Mouse (Mus musculus): Measurements from ENCODE around the gene Ftl1-ps1.

Gene Ftl1-ps1

DNA sequence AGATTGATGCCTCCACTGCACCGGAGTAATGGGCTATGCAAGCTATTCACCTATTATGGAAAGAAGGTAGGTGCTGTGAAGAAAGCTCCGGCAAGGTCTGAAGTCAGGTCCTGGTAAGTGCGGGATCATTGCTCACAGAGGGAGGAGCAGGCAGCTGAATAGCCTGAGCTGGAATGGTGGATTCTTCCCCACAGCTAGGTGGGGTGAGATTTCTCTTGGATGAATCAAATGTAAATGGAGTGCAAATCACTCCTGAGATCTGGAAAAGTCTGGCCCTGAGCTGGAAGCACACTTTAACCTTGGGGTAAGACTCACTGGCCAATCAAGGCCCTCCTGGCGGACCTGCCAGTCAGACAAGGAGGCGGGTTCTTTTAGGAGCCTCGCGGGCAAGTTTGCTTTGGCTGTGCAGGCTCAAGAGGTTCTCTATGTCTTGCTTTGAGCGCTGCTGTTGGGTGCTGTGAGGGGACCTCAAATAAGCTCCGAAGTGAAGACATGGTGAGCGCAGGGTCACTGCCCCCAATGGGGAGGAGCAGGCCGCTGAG lies at the start of gene Ftl1-ps1:
Ftl1-ps1 (plus strand) TSS at position 397 of the 542 bp plus-strand sequence.
- no peak for DNase-seq (ENCODE audit: low read depth, low spot score)

DNA sequence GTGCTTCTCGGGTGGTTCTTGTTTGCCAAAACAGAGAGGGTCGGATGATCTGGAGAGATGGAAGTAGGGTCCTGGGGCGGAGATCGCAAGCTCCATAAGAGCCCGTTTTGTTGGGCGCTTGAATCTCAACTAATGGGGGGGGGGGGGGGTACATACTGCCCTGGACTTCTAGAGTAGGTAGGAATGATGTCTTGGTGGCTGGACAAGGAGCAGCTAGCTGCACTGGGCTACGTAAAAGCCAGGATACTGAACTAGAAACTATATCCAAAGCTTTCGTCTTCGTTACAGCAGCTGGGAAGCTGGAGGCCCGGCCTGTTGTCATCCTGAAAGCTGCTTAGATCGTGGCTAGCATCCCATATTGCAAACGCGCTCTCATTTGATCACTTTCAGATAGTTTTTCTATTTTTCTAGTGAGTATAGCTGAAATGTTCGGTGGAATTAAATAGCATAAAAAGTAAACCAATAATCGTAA lies 49.0 kb upstream of the Ftl1-ps1 start:
- no peak for DNase-seq (ENCODE audit: low read depth, low spot score)

DNA sequence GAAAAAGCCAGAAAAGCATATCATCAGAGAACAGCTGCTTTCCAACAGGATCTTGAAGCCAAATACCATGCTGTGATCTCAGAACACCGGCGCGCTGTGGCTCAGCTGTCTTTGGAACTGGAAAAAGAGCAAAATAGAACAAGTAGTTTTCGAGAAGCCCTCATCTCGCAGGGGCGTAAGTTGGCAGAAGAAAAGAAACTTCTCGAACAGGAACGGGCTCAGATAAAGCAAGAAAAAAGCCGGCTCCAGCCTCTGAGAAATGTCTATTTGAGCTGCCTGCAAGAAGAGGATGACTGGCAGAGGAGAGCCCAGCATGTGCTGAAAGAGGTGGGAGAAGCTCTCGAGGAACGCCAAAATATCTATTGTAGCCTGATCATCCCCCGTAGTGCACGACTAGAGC lies 43.0 kb upstream of the Ftl1-ps1 start:
- DNase-seq (ENCODE audit: low read depth, low spot score), result no peak

- no peak for DNase-seq (ENCODE audit: low read depth, low spot score)
These were observed 37.3 kb upstream of the Ftl1-ps1 start for GRCm38 (mm10) chr13:74362218-74362617.

- DNase-seq (ENCODE audit: low read depth, low spot score), result no peak
These were observed 36.2 kb upstream of the Ftl1-ps1 start for GRCm38 (mm10) chr13:74363176-74363858.

DNA sequence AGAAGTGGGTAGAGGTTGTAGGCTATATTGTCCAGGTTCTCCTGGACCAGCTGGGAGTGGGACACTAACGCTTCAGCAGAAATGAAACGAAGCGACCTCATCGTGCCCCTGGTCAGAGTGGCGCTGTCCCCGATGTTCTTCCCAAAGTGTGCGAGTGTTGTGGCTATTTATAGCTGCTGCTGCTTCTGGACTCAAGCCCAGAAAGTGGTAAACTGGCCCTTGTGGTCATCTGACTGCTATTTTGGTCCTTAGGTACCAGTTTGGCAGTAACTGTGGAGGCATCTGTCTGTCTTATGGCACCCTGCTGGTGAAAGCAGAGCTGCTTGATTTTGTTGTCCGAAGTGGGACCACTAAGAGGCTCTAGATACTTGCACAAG lies 35.6 kb upstream of the Ftl1-ps1 start, which contains the start of gene Lrrc14b:
Lrrc14b (minus strand) TSS at position 147 of the 377 bp plus-strand sequence.
- DNase-seq (ENCODE audit: low read depth, low spot score), result peak; percentile 90

DNA sequence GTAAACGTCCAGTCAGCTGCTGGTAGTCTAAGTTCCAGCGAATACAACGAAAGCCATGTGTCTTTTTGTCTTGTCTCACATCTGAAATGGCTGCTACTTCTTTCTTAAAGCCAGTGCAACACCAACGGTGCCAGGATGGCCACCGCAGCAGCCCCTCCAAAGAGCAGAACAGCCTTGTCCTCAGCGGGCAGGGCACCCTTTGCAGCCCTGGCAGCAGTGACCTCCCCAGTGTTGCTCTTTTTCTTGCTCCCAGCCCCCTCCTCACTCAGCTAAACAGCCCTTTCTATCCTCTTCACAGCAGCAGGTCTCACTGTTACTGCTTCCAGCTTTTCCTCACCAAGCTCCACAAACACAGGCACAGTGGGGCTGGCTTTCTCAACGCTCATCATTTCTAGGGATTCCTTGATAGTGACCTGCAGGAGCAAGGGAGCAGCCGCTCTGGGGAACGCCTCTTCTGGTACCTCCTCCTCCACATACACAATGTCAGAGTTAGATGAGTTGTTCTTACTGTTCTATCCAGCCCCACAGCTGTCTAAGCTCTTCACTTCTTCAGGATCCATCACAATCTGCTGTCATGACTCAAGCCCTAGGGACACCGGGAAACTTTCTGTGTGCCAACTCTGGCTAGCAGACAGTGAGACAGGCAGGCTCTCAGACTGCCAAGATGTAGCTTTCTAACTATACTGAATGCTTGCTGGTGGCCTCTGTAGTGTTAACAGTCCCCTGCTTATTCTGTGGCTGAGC lies 17.8 kb upstream of the Ftl1-ps1 start:
- peak; percentile 49 for DNase-seq (ENCODE audit: low read depth, low spot score)

DNA sequence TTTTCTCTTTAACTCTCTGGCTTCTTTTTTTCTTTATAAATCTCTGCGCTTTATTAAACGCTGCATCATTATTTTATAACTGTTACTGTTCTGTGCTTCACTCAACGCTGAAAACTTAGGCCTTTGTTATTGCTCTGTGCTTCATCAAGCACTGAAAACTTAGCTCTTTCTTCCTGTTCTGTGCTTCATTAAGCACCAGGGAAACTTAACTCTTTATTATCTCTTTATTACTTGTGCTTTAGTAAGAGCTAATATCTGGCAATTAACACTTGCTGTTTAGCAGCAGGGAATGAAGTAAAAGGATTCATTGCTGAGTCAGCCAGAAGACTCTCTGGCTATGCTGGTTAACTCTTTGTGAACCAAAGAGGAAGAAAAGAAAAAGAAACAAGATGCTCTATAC lies 17.2 kb upstream of the Ftl1-ps1 start:
- no peak for DNase-seq (ENCODE audit: low read depth, low spot score)

GRCm38 (mm10) chr13:74389730-74390129 lies 9.8 kb upstream of the Ftl1-ps1 start:
- no peak for DNase-seq (ENCODE audit: low read depth, low spot score)

- peak; percentile 88 for DNase-seq (ENCODE audit: low read depth, low spot score)
These were observed 9.0 kb upstream of the Ftl1-ps1 start, which contains the start of gene Zfp72 for GRCm38 (mm10) chr13:74390371-74390990. Gene Zfp72, minus strand, starts transcription at chr13:74390836.

- DNase-seq (ENCODE audit: low read depth, low spot score), result no peak
These were observed 8.3 kb upstream of the Ftl1-ps1 start for GRCm38 (mm10) chr13:74391156-74391555.

- DNase-seq (ENCODE audit: low read depth, low spot score), result no peak
These were observed 40.4 kb downstream of the Ftl1-ps1 start for GRCm38 (mm10) chr13:74439895-74440294.

Data from 3T3-L1 (cell line).